8 mouse cellular contexts compared by ENCODE assay signal in genomic region chr5:73489915-73490314, GRCm38 (mm10). TPM values are rescaled to one million over a fixed set of nuclear protein-coding genes. Genes with fewer than 3 reads are reported as not detected.
A peak's percentile ranks its signal among the peaks of the same experiment; 100 is the strongest.
DNase-seq lines count a peak whose midpoint lies in the region; ATAC-seq lines count a peak whose summit lies in the region.

No protein-coding gene starts in this region.

- H3K9ac ChIP-seq in lung, embryonic 16.5 days (ENCODE audit: low read length), result peak overlapping the region; percentile 68
- peak overlapping the region; percentile 78 for H3K9ac ChIP-seq in forebrain, embryonic 14.5 days (ENCODE audit: low read length)
- peak overlapping the region; percentile 39 for H3K9ac ChIP-seq in liver, embryonic 11.5 days (ENCODE audit: low read depth, low read length)
- H3K9ac ChIP-seq in stomach, embryonic 15.5 days, result peak overlapping the region; percentile 32; the same call in 1 of the 2 replicates

- DNase-seq in lung, postnatal 14 days, result no peak
- peak; percentile 62 for DNase-seq in cerebellum, adult 9-10 months
- DNase-seq in forebrain, embryonic 14.5 days (ENCODE audit: low spot score), result peak; percentile 20
- no peak for DNase-seq in liver, embryonic 11.5 days (ENCODE audit: low spot score)
- no peak for DNase-seq in yolk sac, embryonic 10.5 days (ENCODE audit: low spot score)

- H3K4me3 ChIP-seq in lung, embryonic 16.5 days (ENCODE audit: low read length), result peak overlapping the region; percentile 94
- H3K4me3 ChIP-seq in forebrain, embryonic 14.5 days (ENCODE audit: low read depth, low read length), result peak overlapping the region; percentile 88
- peak overlapping the region; percentile 88 for H3K4me3 ChIP-seq in liver, embryonic 11.5 days (ENCODE audit: low read depth, low read length)
- H3K4me3 ChIP-seq in stomach, embryonic 15.5 days (replicated peaks), result peak overlapping the region; percentile 94

- no peaks in the 10 kb centered on the region for H3K36me3 ChIP-seq in lung, embryonic 16.5 days (ENCODE audit: control insufficient read depth, insufficient read depth, low read length)
- H3K36me3 ChIP-seq in forebrain, embryonic 14.5 days (ENCODE audit: control insufficient read depth, insufficient read depth, low read length), result no peaks in the 10 kb centered on the region
- no peaks in the 10 kb centered on the region for H3K36me3 ChIP-seq in liver, embryonic 11.5 days (ENCODE audit: control insufficient read depth, insufficient read depth, low read length)
- H3K36me3 ChIP-seq in stomach, embryonic 15.5 days, result no peaks in the 10 kb centered on the region

- peaks cover 12% of the 10 kb centered on the region for H3K4me1 ChIP-seq in lung, embryonic 16.5 days (replicated peaks; ENCODE audit: control insufficient read depth, insufficient read depth, low read length)
- peaks cover 5% of the 10 kb centered on the region for H3K4me1 ChIP-seq in forebrain, embryonic 14.5 days (ENCODE audit: control insufficient read depth, insufficient read depth, low read length)
- H3K4me1 ChIP-seq in liver, embryonic 11.5 days (replicated peaks; ENCODE audit: control insufficient read depth, insufficient read depth, low read length), result no peaks in the 10 kb centered on the region
- peaks cover 4% of the 10 kb centered on the region; the same call in 1 of the 2 replicates for H3K4me1 ChIP-seq in stomach, embryonic 15.5 days

- WGBS in lung, embryonic 16.5 days, result 4% methylated on average over 14 of the region's 14 CpGs
- 5% methylated on average over 14 of the region's 14 CpGs for WGBS in forebrain, embryonic 14.5 days
- WGBS in liver, embryonic 11.5 days, result 5% methylated on average over 14 of the region's 14 CpGs
- WGBS in stomach, embryonic 15.5 days, result 5% methylated on average over 14 of the region's 14 CpGs

- no peaks in the 10 kb centered on the region for H3K27me3 ChIP-seq in lung, embryonic 16.5 days (ENCODE audit: control insufficient read depth, insufficient read depth, low read depth, low read length)
- no peaks in the 10 kb centered on the region for H3K27me3 ChIP-seq in forebrain, embryonic 14.5 days (replicated peaks; ENCODE audit: control insufficient read depth, insufficient read depth, low read length)
- no peaks in the 10 kb centered on the region for H3K27me3 ChIP-seq in liver, embryonic 11.5 days (replicated peaks; ENCODE audit: control insufficient read depth, insufficient read depth, low read length)
- no peaks in the 10 kb centered on the region for H3K27me3 ChIP-seq in stomach, embryonic 15.5 days (replicated peaks)

- H3K4me2 ChIP-seq in lung, embryonic 16.5 days (ENCODE audit: low read depth, low read length), result peak overlapping the region; percentile 95
- H3K4me2 ChIP-seq in forebrain, embryonic 14.5 days (ENCODE audit: low read length), result peak overlapping the region; percentile 77
- peak overlapping the region; percentile 97 for H3K4me2 ChIP-seq in liver, embryonic 11.5 days
- H3K4me2 ChIP-seq in stomach, embryonic 15.5 days, result peak overlapping the region; percentile 82

- peak overlapping the region; percentile 75 for H3K27ac ChIP-seq in lung, embryonic 16.5 days (ENCODE audit: low read length)
- peak overlapping the region; percentile 78; the same call in 1 of the 2 replicates for H3K27ac ChIP-seq in forebrain, embryonic 14.5 days (ENCODE audit: low read depth, low read length)
- no peak overlapping the region for H3K27ac ChIP-seq in liver, embryonic 11.5 days (ENCODE audit: low read depth, low read length)
- H3K27ac ChIP-seq in stomach, embryonic 15.5 days, result peak overlapping the region; percentile 89

- no peaks in the 10 kb centered on the region for H3K9me3 ChIP-seq in lung, embryonic 16.5 days (ENCODE audit: control insufficient read depth, low read length)
- H3K9me3 ChIP-seq in forebrain, embryonic 14.5 days (replicated peaks; ENCODE audit: control insufficient read depth, low read length), result no peaks in the 10 kb centered on the region
- H3K9me3 ChIP-seq in liver, embryonic 11.5 days (ENCODE audit: control insufficient read depth, low read length), result no peaks in the 10 kb centered on the region
- H3K9me3 ChIP-seq in stomach, embryonic 15.5 days, result no peaks in the 10 kb centered on the region

- ATAC-seq in lung, embryonic 16.5 days (ENCODE audit: low read depth), result no peak
- no peak for ATAC-seq in forebrain, embryonic 14.5 days
- ATAC-seq in liver, embryonic 11.5 days (replicated peaks; ENCODE audit: low FRiP score), result no peak
- ATAC-seq in stomach, embryonic 15.5 days (ENCODE audit: insufficient read depth, low FRiP score, low read depth), result no peak
- no peak for ATAC-seq in frontal cortex, adult (ENCODE audit: low TSS enrichment)

RNA-seq across cellular contexts. Expression of gene Dcun1d4, which starts 9.1 kb away (rescaled TPM):
- 19.9 and 22.7 TPM in 2 replicates for polyA plus RNA-seq in lung, embryonic 16.5 days (2015; fragmentation: Nextera tagmentation; extraction: Ambion mirVana)
- 52.8 and 55.4 TPM in 2 replicates for polyA plus RNA-seq in forebrain, embryonic 14.5 days (2014; fragmentation: Nextera tagmentation; extraction: Ambion mirVana)
- 14.8 and 15.4 TPM in 2 replicates for polyA plus RNA-seq in liver, embryonic 11.5 days (2014; fragmentation: Nextera tagmentation; extraction: Ambion mirVana)
- 19.1 and 21.6 TPM in 2 replicates for polyA plus RNA-seq in stomach, embryonic 15.5 days (2015; fragmentation: Nextera tagmentation; extraction: Ambion mirVana)

Comparison
In these comparisons a context has a peak if more than half of its experiments do, and no peak if none do; other contexts are left out.
1. DNase-seq: peak in cerebellum, adult 9-10 months (single experiment) and forebrain, embryonic 14.5 days (single experiment); none in lung, postnatal 14 days (single experiment), liver, embryonic 11.5 days (single experiment) and yolk sac, embryonic 10.5 days (single experiment).
2. Peak in every context shown above with its lines, with median percentiles within 50 percentile points of each other: H3K4me2 ChIP-seq, H3K4me3 ChIP-seq and H3K9ac ChIP-seq.